Mouse (Mus musculus): Measurements from ENCODE around the gene Nop9.

DNA sequence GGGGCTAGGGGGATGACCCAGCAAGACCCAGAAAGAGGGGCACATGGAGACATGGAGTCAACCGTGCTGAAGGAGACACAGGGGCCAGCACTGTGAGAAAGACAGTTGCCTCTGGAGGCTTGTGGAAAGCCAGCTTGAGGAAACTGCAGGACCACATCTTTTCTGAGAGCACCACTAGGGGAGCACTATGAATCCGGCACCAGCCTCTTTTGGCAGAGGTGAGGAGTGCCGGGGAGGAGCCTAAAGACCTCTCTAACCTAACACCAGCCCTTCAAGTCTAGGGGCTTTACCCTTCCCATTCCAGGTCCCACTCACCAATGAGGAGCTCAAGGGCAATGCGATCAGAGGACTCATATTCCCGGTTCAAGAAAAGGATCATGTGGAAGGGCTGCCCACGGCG, 33.7 kb upstream of the Nop9 start:
- TF ChIP-seq HCFC1 (IDR thresholded peaks at IDR 0.05; ENCODE audit: borderline replicate concordance, insufficient read depth, low read length) (no peak), CHD2 (IDR thresholded peaks at IDR 0.05; ENCODE audit: low read depth, low read length) (no peak), MAFK (IDR thresholded peaks at IDR 0.05; ENCODE audit: insufficient read depth, low read depth, low read length) (no peak), ZNF384 (IDR thresholded peaks at IDR 0.05; ENCODE audit: low read depth, low read length) (no peak)
